23 mouse cellular contexts compared by ENCODE assay signal in the genomic region with DNA sequence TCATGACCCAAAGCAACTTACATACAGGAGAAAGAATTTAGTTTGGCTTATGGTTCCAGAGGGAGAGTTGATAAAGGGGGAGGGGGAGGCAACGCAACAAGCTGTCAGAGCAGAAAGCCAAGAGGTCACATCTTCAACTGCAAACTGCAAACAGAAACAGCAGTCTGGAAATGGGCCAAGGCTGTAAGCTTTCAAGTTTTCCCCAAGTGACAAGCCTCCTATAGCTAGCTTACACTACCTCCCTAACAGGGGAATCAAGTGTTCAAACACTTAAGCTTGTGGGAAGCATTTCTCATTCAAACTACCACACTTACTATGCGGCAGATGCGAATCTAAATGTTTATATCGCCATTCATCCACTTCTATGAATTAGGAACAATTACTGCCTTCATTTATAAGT. TPM values are rescaled to one million over a fixed set of nuclear protein-coding genes. Genes with fewer than 3 reads are reported as not detected.
DNase-seq lines count a peak whose midpoint lies in the region; ATAC-seq lines count a peak whose summit lies in the region.
"Had no signal": no experiment of that assay in that cellular context is flagged by ENCODE, and none has a peak within 500 bp of the region (broad histone marks: within the 10 kb centered on the region; RNA-seq: fewer than 3 reads in every experiment).

No protein-coding gene starts in this region.

- DNase-seq in heart, adult 18-20 months: no peak
- no peak for DNase-seq in lung, postnatal 25 days (ENCODE audit: low spot score)
- peak; percentile 48 for DNase-seq in thymus, postnatal 14 days
- no peak for DNase-seq in thymus, adult 18-20 months
- no peak for DNase-seq in adrenal gland, postnatal 36 days
- no peak for DNase-seq in spleen, postnatal 14 days (ENCODE audit: low spot score in 2 of 2)
- DNase-seq: B cell, adult 2 months; cerebellum, adult 9-11 months; gastrocnemius, postnatal 25 days; heart, postnatal 36 days; kidney, postnatal 4 days; right cerebral cortex, adult 18-20 months had no signal

- H3K9ac ChIP-seq in heart, embryonic 13.5 days: 0 out of 2 replicates have a peak overlapping the region, but pooled peaks have one; percentile 2
- no peak overlapping the region for H3K9ac ChIP-seq in lung, embryonic 16.5 days (ENCODE audit: low read length)
- H3K9ac ChIP-seq: forebrain, embryonic 12.5 days; limb, embryonic 15.5 days; lung, embryonic 15.5 days; midbrain, embryonic 13.5 days had no signal

- H3K4me3 ChIP-seq in heart, embryonic 13.5 days: no peak overlapping the region
- no peak overlapping the region for H3K4me3 ChIP-seq in lung, embryonic 16.5 days (ENCODE audit: low read length)
- H3K4me3 ChIP-seq: forebrain, embryonic 12.5 days; limb, embryonic 15.5 days; lung, embryonic 15.5 days; midbrain, embryonic 13.5 days; myocyte had no signal

- WGBS in heart, embryonic 13.5 days: 44% methylated on average over 4 of the region's 4 CpGs
- 21% methylated on average over 4 of the region's 4 CpGs for WGBS in lung, embryonic 16.5 days

- no peak overlapping the region for H3K27ac ChIP-seq in heart, embryonic 13.5 days (replicated peaks)
- no peak overlapping the region for H3K27ac ChIP-seq in lung, embryonic 16.5 days (ENCODE audit: low read length)
- H3K27ac ChIP-seq: forebrain, embryonic 12.5 days; limb, embryonic 15.5 days; lung, embryonic 15.5 days; midbrain, embryonic 13.5 days had no signal

- peaks cover 25% of the 10 kb centered on the region for H3K27me3 ChIP-seq in heart, embryonic 13.5 days (replicated peaks)
- H3K27me3 ChIP-seq in lung, embryonic 16.5 days (ENCODE audit: control insufficient read depth, insufficient read depth, low read depth, low read length): peaks cover 12% of the 10 kb centered on the region

- H3K4me2 ChIP-seq in heart, embryonic 13.5 days: no peak overlapping the region
- H3K4me2 ChIP-seq in lung, embryonic 16.5 days (ENCODE audit: low read depth, low read length): peak overlapping the region; percentile 25; the same call in 1 of the 2 replicates
- H3K4me2 ChIP-seq: forebrain, embryonic 12.5 days; heart, embryonic 11.5 days; limb, embryonic 15.5 days; lung, embryonic 15.5 days; midbrain, embryonic 13.5 days had no signal

- H3K4me1 ChIP-seq in heart, embryonic 13.5 days: peaks cover 23% of the 10 kb centered on the region
- H3K4me1 ChIP-seq in lung, embryonic 16.5 days (replicated peaks; ENCODE audit: control insufficient read depth, insufficient read depth, low read length): peaks cover 19% of the 10 kb centered on the region

- H3K9me3 ChIP-seq in heart, embryonic 13.5 days: no peaks in the 10 kb centered on the region
- H3K9me3 ChIP-seq in lung, embryonic 16.5 days (ENCODE audit: control insufficient read depth, low read length): no peaks in the 10 kb centered on the region
- H3K9me3 ChIP-seq: forebrain, embryonic 12.5 days; limb, embryonic 15.5 days; lung, embryonic 15.5 days; midbrain, embryonic 13.5 days had no signal

- no peaks in the 10 kb centered on the region for H3K36me3 ChIP-seq in heart, embryonic 13.5 days
- no peaks in the 10 kb centered on the region for H3K36me3 ChIP-seq in lung, embryonic 16.5 days (ENCODE audit: control insufficient read depth, insufficient read depth, low read length)
- H3K36me3 ChIP-seq: forebrain, embryonic 12.5 days; limb, embryonic 15.5 days; lung, embryonic 15.5 days; midbrain, embryonic 13.5 days had no signal

- ATAC-seq in heart, embryonic 13.5 days (ENCODE audit: extremely low read depth, insufficient number of reproducible peaks, low FRiP score, low TSS enrichment): no peak
- ATAC-seq in lung, embryonic 16.5 days (ENCODE audit: low read depth): no peak; the same call in 1 of the 2 replicates
- ATAC-seq: hindbrain, embryonic 16.5 days; intestine, postnatal 0 days; midbrain, embryonic 13.5 days; Patski had no signal

RNA-seq across cellular contexts. Expression of a gene that starts 4.5 kb away (rescaled TPM):
- polyA plus RNA-seq in heart, embryonic 13.5 days (2015; fragmentation: Nextera tagmentation; extraction: Ambion mirVana): 2.4 and 2.6 TPM in 2 replicates
- total RNA-seq in heart, adult 18-20 months (2021): 10 to 100 TPM; 21.3 to 31.6 TPM
- polyA plus RNA-seq in lung, embryonic 16.5 days (2015; fragmentation: Nextera tagmentation; extraction: Ambion mirVana): 3.9 and 5.0 TPM in 2 replicates
- total RNA-seq in adrenal gland, postnatal 36 days (2021): 10 to 100 TPM; 12.2 to 31.7 TPM

RNA-seq across cellular contexts. Expression of a gene that starts 42.4 kb away (rescaled TPM):
- polyA plus RNA-seq in heart, embryonic 13.5 days (2015; fragmentation: Nextera tagmentation; extraction: Ambion mirVana): 14.0 and 16.5 TPM in 2 replicates
- 10 to 100 TPM; 11.9 to 13.2 TPM for total RNA-seq in heart, adult 18-20 months (2021)
- 19.7 and 21.4 TPM in 2 replicates for polyA plus RNA-seq in lung, embryonic 16.5 days (2015; fragmentation: Nextera tagmentation; extraction: Ambion mirVana)
- total RNA-seq in adrenal gland, postnatal 36 days (2021): 10 to 100 TPM; 12.3 to 12.5 TPM
